Mouse (Mus musculus) stomach, embryonic 15.5 days (tissue): Measurements from ENCODE around the gene Tekt5. TPM values are rescaled to one million over a fixed set of nuclear protein-coding genes. Genes with fewer than 3 reads are reported as not detected.

ENCODE experiments used
- polyA plus RNA-seq: library from polyadenylated mRNA; unstranded; fragments of >200 nt; fragmentation: Nextera tagmentation; extraction: Ambion mirVana; gene quantifications from 2 replicates; pipeline ENCODE4 v1.2.1, GENCODE M21; 2015

Gene Tekt5
- polyA plus RNA-seq, 1 experiment from 2014 or later: 0.98 TPM

Other genes with a start within 250 kb of the Tekt5 start
- 0.22 TPM in 1 of 2 replicates, not detected in the other for gene Rpl39l, start 225.3 kb downstream of the Tekt5 start, polyA plus RNA-seq
- 0.48 and 0.95 TPM in 2 replicates for gene Atf7ip2, start 202.8 kb downstream of the Tekt5 start, polyA plus RNA-seq
- gene Emp2, start 81.5 kb downstream of the Tekt5 start, polyA plus RNA-seq: 35.2 and 48.4 TPM in 2 replicates
- 52.2 and 54.9 TPM in 2 replicates for gene Nubp1, start 16.5 kb upstream of the Tekt5 start, polyA plus RNA-seq
- 7.8 and 9.8 TPM in 2 replicates for gene Tvp23a, start 51.9 kb upstream of the Tekt5 start, polyA plus RNA-seq
- gene Ciita, start 84.6 kb upstream of the Tekt5 start, polyA plus RNA-seq: 0.24 and 0.40 TPM in 2 replicates
- 19.3 and 22.2 TPM in 2 replicates for gene Dexi, start 147.6 kb upstream of the Tekt5 start, polyA plus RNA-seq
- gene Clec16a, start 149.8 kb upstream of the Tekt5 start, polyA plus RNA-seq: 31.0 and 31.5 TPM in 2 replicates